Mouse (Mus musculus) heart, embryonic 11.5 days (tissue): ENCODE measurements around the gene Ankrd11. TPM values are rescaled to one million over a fixed set of nuclear protein-coding genes. Genes with fewer than 3 reads are reported as not detected.

Source experiments
- ATAC-seq: fragments of 200-750 bp; cut with Nextera tagmentation; replicated peaks from 2 replicates; pipeline ENCODE4 v1.8.0; 2017; ENCODE audit warnings: moderate library complexity; ENCODE audit not compliant: insufficient number of reproducible peaks, low FRiP score, low TSS enrichment
- H3K27ac ChIP-seq: fragments of 300-500 bp; sonication (generic); 2 replicates; pipeline ENCODE4 v1.5.1; 2014; ENCODE audit warnings: mild to moderate bottlenecking, low read depth, low read length
- H3K27me3 ChIP-seq: fragments of 300-500 bp; sonication (generic); 2 replicates; pipeline ENCODE4 v1.6.1; 2014; ENCODE audit warnings: mild to moderate bottlenecking, low read length, mixed read lengths; ENCODE audit not compliant: control insufficient read depth, insufficient read depth
- H3K36me3 ChIP-seq: fragments of 300-500 bp; sonication (generic); 2 replicates; pipeline ENCODE4 v1.6.1; 2014; ENCODE audit warnings: mild to moderate bottlenecking, low read length, moderate library complexity, mixed read lengths; ENCODE audit not compliant: control insufficient read depth, insufficient read depth
- H3K4me1 ChIP-seq: fragments of 300-500 bp; sonication (generic); 2 replicates; pipeline ENCODE4 v1.6.1; 2014; ENCODE audit warnings: low read length; ENCODE audit not compliant: control insufficient read depth, insufficient read depth
- H3K4me2 ChIP-seq: fragments of 300-500 bp; sonication (generic); 2 replicates; pipeline ENCODE4 v1.6.1; 2014; ENCODE audit warnings: mild to moderate bottlenecking, moderate library complexity
- H3K4me3 ChIP-seq: fragments of 300-500 bp; sonication (generic); 2 replicates; pipeline ENCODE4 v1.5.1; 2014; ENCODE audit warnings: low read depth, low read length
- H3K9ac ChIP-seq: fragments of 300-500 bp; sonication (generic); 2 replicates; pipeline ENCODE4 v1.6.1; 2014; ENCODE audit warnings: mild to moderate bottlenecking, low read depth, low read length, moderate library complexity
- H3K9me3 ChIP-seq: fragments of 300-500 bp; sonication (generic); replicated peaks from 2 replicates; pipeline ENCODE4 v1.6.1; 2016; ENCODE audit warnings: low read length; ENCODE audit not compliant: control insufficient read depth
- WGBS: fragments of 180-500 bp; shearing (Covaris S2); extraction: QIAGEN DNeasy Blood & Tissue Kit; methylation state at CpG from one replicate; pipeline ENCODE4 v1.1.7; 2014; ENCODE audit not compliant: insufficient replicate concordance; 5-methylcytosine and 5-hydroxymethylcytosine counted together
- polyA plus RNA-seq: library from polyadenylated mRNA; unstranded; fragments of >200 nt; fragmentation: Nextera tagmentation; extraction: Ambion mirVana; gene quantifications from 2 replicates; pipeline ENCODE4 v1.2.1, GENCODE M21; 2014

The Ankrd11 gene
- polyA plus RNA-seq, 1 experiment from 2014 or later = 49.5 TPM

GRCm38 (mm10) chr8:122836199-122836598 lies 205.9 kb downstream of the Ankrd11 start:
- no peak for ATAC-seq
- Histone ChIP-seq H3K36me3 (no peaks in the 10 kb centered on the region), H3K27me3 (peaks cover 4% of the 10 kb centered on the region), H3K4me1 (no peaks in the 10 kb centered on the region), H3K4me3 (no peak overlapping the region), H3K9ac (no peak overlapping the region), H3K9me3 (no peaks in the 10 kb centered on the region), H3K4me2 (no peak overlapping the region), H3K27ac (no peak overlapping the region)
- 80% methylated on average over 12 of the region's 12 CpGs for WGBS

GRCm38 (mm10) chr8:122834971-122835370 lies 207.1 kb downstream of the Ankrd11 start:
- 24% methylated on average over 8 of the region's 8 CpGs for WGBS
- Histone ChIP-seq H3K4me2 (no peak overlapping the region), H3K27me3 (peaks cover 4% of the 10 kb centered on the region), H3K9ac (no peak overlapping the region), H3K36me3 (no peaks in the 10 kb centered on the region), H3K4me3 (no peak overlapping the region), H3K4me1 (no peaks in the 10 kb centered on the region), H3K9me3 (no peaks in the 10 kb centered on the region), H3K27ac (no peak overlapping the region)
- ATAC-seq = peak; percentile 53; the same call in 1 of the 2 replicates

GRCm38 (mm10) chr8:122834416-122834815 lies 207.7 kb downstream of the Ankrd11 start:
- Histone ChIP-seq H3K36me3 (no peaks in the 10 kb centered on the region), H3K4me2 (no peak overlapping the region), H3K9me3 (no peaks in the 10 kb centered on the region), H3K27me3 (peaks cover 4% of the 10 kb centered on the region), H3K4me1 (no peaks in the 10 kb centered on the region), H3K4me3 (no peak overlapping the region), H3K9ac (no peak overlapping the region), H3K27ac (no peak overlapping the region)
- ATAC-seq = no peak
- WGBS = 81% methylated on average over 8 of the region's 8 CpGs

Other genes with a start within 250 kb of the Ankrd11 start
- gene Cdh15, start 194.3 kb downstream of the Ankrd11 start, polyA plus RNA-seq = 0.42 and 0.67 TPM in 2 replicates
- 48.7 and 49.4 TPM in 2 replicates for gene Spg7, start 20.7 kb upstream of the Ankrd11 start, polyA plus RNA-seq
- gene Rpl13, start 60.1 kb upstream of the Ankrd11 start, polyA plus RNA-seq = 1,217 and 1,331 TPM in 2 replicates
- 0.27 and 0.31 TPM in 2 replicates for gene Cpne7, start 75.1 kb upstream of the Ankrd11 start, polyA plus RNA-seq
- 6.6 and 8.1 TPM in 2 replicates for gene Sult5a1, start 116.0 kb upstream of the Ankrd11 start, polyA plus RNA-seq
- gene Dpep1, start 144.0 kb upstream of the Ankrd11 start, polyA plus RNA-seq = 1.0 and 1.3 TPM in 2 replicates
- gene Chmp1a, start 170.5 kb upstream of the Ankrd11 start, polyA plus RNA-seq = 63.1 and 74.1 TPM in 2 replicates
- gene Spata33, start 170.6 kb upstream of the Ankrd11 start, polyA plus RNA-seq = 3.4 and 5.0 TPM in 2 replicates
- gene Cdk10, start 182.6 kb upstream of the Ankrd11 start, polyA plus RNA-seq = 22.6 and 24.2 TPM in 2 replicates
- 1.6 TPM in 2 replicates for gene Spata2l, start 194.0 kb upstream of the Ankrd11 start, polyA plus RNA-seq
- 11.7 and 12.1 TPM in 2 replicates for gene Zfp276, start 211.9 kb upstream of the Ankrd11 start, polyA plus RNA-seq
- 16.8 and 19.8 TPM in 2 replicates for gene Vps9d1, start 212.1 kb upstream of the Ankrd11 start, polyA plus RNA-seq